Mouse (Mus musculus): ENCODE measurements around the gene Neurl1a. TPM values are rescaled to one million over a fixed set of nuclear protein-coding genes. Genes with fewer than 3 reads are reported as not detected.
"Not testable (repeated sequence)": the region's sequence is repeated elsewhere in the genome, so short reads cannot be mapped to it uniquely, and the experiment has no call there.

Neurl1a gene
- polyA plus RNA-seq (2012; ENCODE audit: insufficient read depth, insufficient read length, missing spikeins) = 5.7 and 5.8 TPM in 2 replicates

GRCm38 (mm10) chr19:47178431-47179271, at the start of gene Neurl1a:
Gene Neurl1a (plus strand): TSS chr19:47178820.
- peaks cover 3% of the 10 kb centered on the region; the same call in 1 of the 2 replicates for H3K4me1 ChIP-seq (ENCODE audit: control insufficient read depth, insufficient read depth, insufficient read length, low read length)
- peak within 1 kb of the TSS; percentile 58 for H3K4me3 ChIP-seq (ENCODE audit: insufficient read depth, low read depth, low read length)
- H3K27ac ChIP-seq (replicated peaks; ENCODE audit: low read depth, low read length) = no peak within 1 kb of the TSS

- no peak overlapping the region for H3K27ac ChIP-seq (replicated peaks; ENCODE audit: low read depth, low read length)
- H3K4me1 ChIP-seq (ENCODE audit: control insufficient read depth, insufficient read depth, insufficient read length, low read length) = no peaks in the 10 kb centered on the region
These were observed 49.8 kb upstream of the Neurl1a start for GRCm38 (mm10) chr19:47128835-47129234.

GRCm38 (mm10) chr19:47130551-47131125, 48.0 kb upstream of the Neurl1a start:
- H3K4me1 ChIP-seq (ENCODE audit: control insufficient read depth, insufficient read depth, insufficient read length, low read length) = peaks cover under 1% of the 10 kb centered on the region; the same call in 1 of the 2 replicates
- no peak overlapping the region for H3K4me3 ChIP-seq (ENCODE audit: insufficient read depth, low read depth, low read length)
- H3K27ac ChIP-seq (replicated peaks; ENCODE audit: low read depth, low read length) = no peak overlapping the region

More at GRCm38 (mm10) chr19:47128835-47129234, 49.8 kb upstream of the Neurl1a start:
- H3K4me3 ChIP-seq (ENCODE audit: insufficient read depth, low read depth, low read length) = no peak overlapping the region

GRCm38 (mm10) chr19:47133161-47133560, 45.5 kb upstream of the Neurl1a start:
- H3K4me1 ChIP-seq (ENCODE audit: control insufficient read depth, insufficient read depth, insufficient read length, low read length) = peaks cover 10% of the 10 kb centered on the region
- H3K27ac ChIP-seq (replicated peaks; ENCODE audit: low read depth, low read length) = no peak overlapping the region
- H3K4me3 ChIP-seq (ENCODE audit: insufficient read depth, low read depth, low read length) = no peak overlapping the region

- no peak overlapping the region for H3K4me3 ChIP-seq (ENCODE audit: insufficient read depth, low read depth, low read length)
- no peak overlapping the region for H3K27ac ChIP-seq (replicated peaks; ENCODE audit: low read depth, low read length)
- peaks cover 10% of the 10 kb centered on the region for H3K4me1 ChIP-seq (ENCODE audit: control insufficient read depth, insufficient read depth, insufficient read length, low read length)
These were observed 43.1 kb upstream of the Neurl1a start for GRCm38 (mm10) chr19:47135568-47135967.

GRCm38 (mm10) chr19:47136170-47136569, 42.5 kb upstream of the Neurl1a start:
- no peak overlapping the region; the same call in 1 of the 2 replicates for H3K4me3 ChIP-seq (ENCODE audit: insufficient read depth, low read depth, low read length)
- no peak overlapping the region for H3K27ac ChIP-seq (replicated peaks; ENCODE audit: low read depth, low read length)
- H3K4me1 ChIP-seq (ENCODE audit: control insufficient read depth, insufficient read depth, insufficient read length, low read length) = peaks cover 10% of the 10 kb centered on the region

GRCm38 (mm10) chr19:47137051-47137581, 41.5 kb upstream of the Neurl1a start:
- peak overlapping the region; percentile 83 for H3K27ac ChIP-seq (replicated peaks; ENCODE audit: low read depth, low read length)
- peaks cover 10% of the 10 kb centered on the region for H3K4me1 ChIP-seq (ENCODE audit: control insufficient read depth, insufficient read depth, insufficient read length, low read length)
- peak overlapping the region; percentile 67 for H3K4me3 ChIP-seq (ENCODE audit: insufficient read depth, low read depth, low read length)

- H3K4me1 ChIP-seq (ENCODE audit: control insufficient read depth, insufficient read depth, insufficient read length, low read length) = peaks cover 10% of the 10 kb centered on the region
- H3K27ac ChIP-seq (replicated peaks; ENCODE audit: low read depth, low read length) = peak within 1 kb of the TSS; percentile 86
- H3K4me3 ChIP-seq (ENCODE audit: insufficient read depth, low read depth, low read length) = peak within 1 kb of the TSS; percentile 67
These were observed 40.7 kb upstream of the Neurl1a start, which contains the start of gene Calhm2 for GRCm38 (mm10) chr19:47137771-47138421. Gene Calhm2 (minus strand): TSS chr19:47138294.

GRCm38 (mm10) chr19:47139611-47140010, 39.0 kb upstream of the Neurl1a start:
- H3K4me1 ChIP-seq (ENCODE audit: control insufficient read depth, insufficient read depth, insufficient read length, low read length) = peaks cover 10% of the 10 kb centered on the region
- not testable (repeated sequence) for H3K4me3 ChIP-seq (ENCODE audit: insufficient read depth, low read depth, low read length); H3K27ac ChIP-seq (replicated peaks; ENCODE audit: low read depth, low read length)

GRCm38 (mm10) chr19:47142438-47142837, 36.2 kb upstream of the Neurl1a start:
- Histone ChIP-seq H3K27ac (replicated peaks; ENCODE audit: low read depth, low read length) (no peak overlapping the region), H3K4me1 (ENCODE audit: control insufficient read depth, insufficient read depth, insufficient read length, low read length) (no peaks in the 10 kb centered on the region), H3K4me3 (ENCODE audit: insufficient read depth, low read depth, low read length) (no peak overlapping the region)

- Histone ChIP-seq H3K4me1 (ENCODE audit: control insufficient read depth, insufficient read depth, insufficient read length, low read length) (no peaks in the 10 kb centered on the region), H3K27ac (replicated peaks; ENCODE audit: low read depth, low read length) (no peak within 1 kb of the TSS), H3K4me3 (ENCODE audit: insufficient read depth, low read depth, low read length) (no peak within 1 kb of the TSS)
These were observed 34.5 kb upstream of the Neurl1a start, which contains the start of gene Calhm1 for GRCm38 (mm10) chr19:47144154-47144553. Gene Calhm1 (minus strand): TSS chr19:47144254.

- no peak overlapping the region for H3K4me3 ChIP-seq (ENCODE audit: insufficient read depth, low read depth, low read length)
- H3K27ac ChIP-seq (replicated peaks; ENCODE audit: low read depth, low read length) = no peak overlapping the region
- H3K4me1 ChIP-seq (ENCODE audit: control insufficient read depth, insufficient read depth, insufficient read length, low read length) = no peaks in the 10 kb centered on the region
These were observed 30.3 kb upstream of the Neurl1a start for GRCm38 (mm10) chr19:47148267-47148847.

- no peak overlapping the region for H3K27ac ChIP-seq (replicated peaks; ENCODE audit: low read depth, low read length)
- H3K4me1 ChIP-seq (ENCODE audit: control insufficient read depth, insufficient read depth, insufficient read length, low read length) = no peaks in the 10 kb centered on the region
- no peak overlapping the region for H3K4me3 ChIP-seq (ENCODE audit: insufficient read depth, low read depth, low read length)
These were observed 28.8 kb upstream of the Neurl1a start for GRCm38 (mm10) chr19:47149854-47150253.

- H3K4me3 ChIP-seq (ENCODE audit: insufficient read depth, low read depth, low read length) = no peak overlapping the region
- no peaks in the 10 kb centered on the region for H3K4me1 ChIP-seq (ENCODE audit: control insufficient read depth, insufficient read depth, insufficient read length, low read length)
- H3K27ac ChIP-seq (replicated peaks; ENCODE audit: low read depth, low read length) = no peak overlapping the region
These were observed 27.1 kb upstream of the Neurl1a start for GRCm38 (mm10) chr19:47151332-47152061.
